Mouse (Mus musculus): Measurements from ENCODE around the gene Fars2.
A peak's percentile ranks its signal among the peaks of the same experiment; 100 is the strongest.

Fars2 gene

DNA sequence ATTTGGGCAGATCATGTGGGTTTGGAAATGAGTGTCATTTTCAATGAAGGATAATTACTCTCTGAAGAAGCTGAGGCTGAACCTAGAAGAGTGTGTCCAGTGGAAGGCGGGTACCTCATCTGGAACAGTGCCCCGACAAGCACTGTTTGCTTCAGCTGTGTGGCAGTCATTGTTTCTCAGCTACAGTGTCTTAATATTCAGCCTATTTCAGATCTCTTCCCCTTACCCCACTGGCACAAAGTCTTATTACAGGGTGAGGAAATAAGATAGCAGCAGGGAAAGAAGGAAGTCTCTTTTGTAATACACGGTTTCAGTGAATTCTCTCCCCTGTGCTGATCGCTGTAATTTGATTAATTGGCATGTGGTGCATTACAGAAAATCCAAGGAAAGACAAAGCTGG, 101.1 kb downstream of the Fars2 start:
- DNase-seq (ENCODE audit: low read depth), result no peak

DNA sequence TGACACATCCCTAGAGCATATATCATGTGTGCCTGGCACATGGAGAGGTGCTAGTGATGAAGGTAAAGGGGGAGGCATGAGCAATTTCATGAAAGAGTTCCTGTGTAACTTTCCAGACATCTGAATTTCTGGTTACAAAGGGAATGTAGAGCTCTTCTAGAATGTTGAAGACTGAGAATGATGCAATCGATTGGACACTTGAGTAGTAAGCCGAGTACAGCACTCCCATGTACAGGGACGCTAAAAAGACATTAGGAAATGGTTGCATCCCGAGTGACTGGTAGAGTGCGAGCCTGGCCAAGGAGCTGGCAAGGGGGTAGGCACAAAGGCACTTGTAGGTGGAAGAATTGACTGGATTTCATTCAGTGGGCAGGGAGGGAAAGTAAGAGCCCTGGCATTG, 102.3 kb downstream of the Fars2 start:
- DNase-seq (ENCODE audit: low read depth), result no peak

DNA sequence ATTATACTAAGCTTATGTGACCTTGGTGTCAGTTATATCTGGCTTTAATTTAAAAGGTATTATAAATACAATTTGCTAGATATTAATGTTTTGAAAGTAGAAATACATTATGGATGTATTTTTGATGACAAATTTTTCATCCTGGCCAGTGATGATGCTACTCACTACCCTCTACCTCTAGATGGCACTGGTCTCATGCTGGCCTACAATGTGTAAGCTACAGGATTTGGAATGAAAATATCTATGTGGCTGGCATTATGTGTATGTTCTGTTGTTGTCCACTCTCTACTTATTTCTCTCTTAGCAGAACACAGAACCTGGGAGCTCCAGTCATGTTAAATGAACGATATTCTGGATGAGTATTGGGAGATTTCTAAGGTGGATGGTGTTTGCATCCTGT, 104.7 kb downstream of the Fars2 start:
- no peak for DNase-seq (ENCODE audit: low read depth)

DNA sequence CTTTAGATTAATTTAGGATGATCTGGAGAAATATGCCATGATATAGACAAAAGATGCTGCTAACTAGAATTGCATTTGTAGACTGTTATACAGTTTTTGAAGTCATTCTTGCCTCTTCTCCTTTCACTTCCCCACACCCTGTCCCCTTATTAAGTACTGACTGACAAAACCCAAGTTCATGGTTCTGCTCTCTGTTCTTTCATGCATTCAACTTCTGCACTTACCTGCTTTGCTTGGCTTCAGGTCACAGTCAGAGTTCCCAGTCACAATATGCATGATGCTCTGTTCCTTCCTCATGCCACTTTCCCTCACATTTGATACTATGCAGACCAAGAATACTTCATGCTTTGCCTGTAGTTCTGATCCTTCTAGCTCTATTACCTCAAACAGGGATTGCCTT, 105.5 kb downstream of the Fars2 start:
- no peak for DNase-seq (ENCODE audit: low read depth)

DNA sequence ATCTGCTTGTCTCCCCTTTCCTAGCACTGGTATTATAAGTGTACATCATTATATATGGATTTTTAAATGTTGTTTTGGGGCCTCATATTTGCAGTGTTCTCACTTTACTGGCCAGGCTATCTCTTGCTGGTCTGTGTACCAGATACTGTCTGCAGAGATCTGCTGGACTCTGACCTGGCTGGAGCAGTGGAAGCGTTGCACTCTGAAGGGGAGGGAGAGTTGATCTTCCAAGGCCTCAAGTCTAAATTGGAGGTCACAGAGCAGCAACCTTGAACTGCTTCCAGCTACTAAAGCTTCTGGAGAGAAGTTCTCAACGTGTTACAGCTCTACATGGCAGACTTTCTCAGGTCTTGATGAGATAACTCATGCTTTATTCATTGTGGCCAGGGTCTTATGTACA, 107.2 kb downstream of the Fars2 start:
- DNase-seq (ENCODE audit: low read depth), result no peak

DNA sequence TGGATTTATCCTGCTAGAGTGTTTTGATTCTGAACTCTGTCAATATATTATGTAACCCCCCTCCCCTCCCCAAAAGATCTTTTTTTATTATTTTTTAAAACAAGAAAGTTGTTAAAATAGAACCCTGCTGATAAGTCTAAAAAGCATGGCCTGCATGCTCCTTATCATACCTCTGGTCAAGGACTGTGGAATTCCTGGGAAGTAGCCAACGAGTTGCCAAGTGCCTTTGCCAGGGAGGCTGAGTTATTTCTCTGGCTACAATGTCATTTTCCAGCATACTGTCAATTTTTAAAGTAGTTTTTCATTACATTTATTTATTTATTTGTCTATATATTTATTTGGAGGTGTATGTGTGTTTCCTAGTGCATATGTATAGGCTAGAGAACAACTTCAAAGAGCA, 125.0 kb downstream of the Fars2 start:
- no peak for DNase-seq (ENCODE audit: low read depth)

DNA sequence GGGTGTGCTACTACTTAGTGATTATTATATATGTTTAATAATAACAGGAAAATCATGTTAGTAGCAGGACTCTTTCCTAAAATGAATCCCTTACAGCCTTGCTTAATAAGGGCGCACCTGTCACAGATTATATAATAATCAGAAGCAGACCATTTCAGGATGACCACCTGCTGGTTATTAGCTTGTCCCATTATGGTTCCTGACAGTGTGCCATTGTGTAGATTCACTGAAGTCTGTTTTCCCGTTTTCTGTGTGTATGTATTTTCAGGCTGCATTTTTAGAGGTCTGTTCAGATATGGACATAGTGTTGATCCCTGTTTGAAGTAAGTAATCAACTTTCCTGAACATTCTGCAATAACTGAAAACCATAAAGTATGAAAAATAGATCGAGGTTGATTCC, 136.7 kb downstream of the Fars2 start:
- DNase-seq (ENCODE audit: low read depth), result no peak

DNA sequence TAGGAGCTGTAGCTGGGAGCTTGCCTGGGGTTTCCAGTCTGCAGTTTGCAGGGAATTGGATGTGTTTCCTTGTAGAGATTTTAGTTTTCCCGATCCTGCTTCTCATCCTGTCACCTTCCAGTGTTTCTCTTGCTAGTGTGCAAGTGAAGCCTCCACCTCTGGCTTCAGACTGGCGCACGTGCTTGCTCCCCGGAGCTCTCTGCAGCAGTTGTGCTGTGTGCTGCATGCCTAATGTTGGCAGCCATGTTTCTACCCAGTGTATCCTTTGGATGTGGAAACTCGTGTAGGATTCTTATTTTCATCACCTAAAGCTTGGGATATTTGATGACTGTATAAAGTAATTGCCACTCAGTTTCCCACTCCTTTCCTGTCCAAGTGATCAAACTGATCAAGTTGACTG, 140.0 kb downstream of the Fars2 start:
- DNase-seq (ENCODE audit: low read depth), result no peak

DNA sequence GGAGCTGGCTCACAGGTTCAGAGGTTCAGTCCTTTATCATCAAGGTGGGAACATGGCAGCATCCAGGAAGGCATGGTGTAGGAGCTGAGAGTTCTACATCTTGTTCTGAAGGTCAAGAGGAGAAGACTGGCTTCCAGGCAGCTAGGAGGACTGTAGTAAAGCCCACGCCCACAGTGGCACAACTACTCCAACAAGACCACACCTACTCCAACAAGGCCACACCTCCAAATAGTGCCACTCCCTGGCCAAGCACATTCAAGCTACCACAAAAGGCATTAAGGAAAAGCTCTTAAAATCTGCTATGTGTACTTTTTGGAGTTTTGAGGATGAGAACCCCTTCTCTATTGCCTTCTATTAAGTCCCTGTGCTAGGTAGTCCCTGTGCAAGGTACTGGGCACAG, 142.5 kb downstream of the Fars2 start:
- DNase-seq (ENCODE audit: low read depth), result no peak

DNA sequence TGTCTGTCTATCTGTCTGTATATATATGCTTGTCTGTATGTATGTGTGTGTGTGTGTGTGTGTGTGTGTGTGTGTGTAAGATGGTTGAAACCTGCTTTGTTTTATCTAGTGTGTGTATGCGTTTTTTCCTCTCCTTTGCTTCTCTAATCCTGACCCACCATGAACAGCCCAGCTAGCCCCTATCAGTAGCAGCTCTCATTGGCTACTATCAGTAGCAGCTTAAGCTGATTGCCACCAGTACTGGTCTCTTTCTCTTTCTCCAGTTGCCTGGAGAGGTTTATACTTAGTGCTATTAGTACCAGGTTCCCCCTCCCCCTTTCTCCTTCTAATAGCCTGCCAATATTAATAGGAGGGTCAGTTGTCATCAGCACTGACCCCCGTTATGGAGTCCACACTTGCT, 144.1 kb downstream of the Fars2 start:
- DNase-seq (ENCODE audit: low read depth), result no peak

DNA sequence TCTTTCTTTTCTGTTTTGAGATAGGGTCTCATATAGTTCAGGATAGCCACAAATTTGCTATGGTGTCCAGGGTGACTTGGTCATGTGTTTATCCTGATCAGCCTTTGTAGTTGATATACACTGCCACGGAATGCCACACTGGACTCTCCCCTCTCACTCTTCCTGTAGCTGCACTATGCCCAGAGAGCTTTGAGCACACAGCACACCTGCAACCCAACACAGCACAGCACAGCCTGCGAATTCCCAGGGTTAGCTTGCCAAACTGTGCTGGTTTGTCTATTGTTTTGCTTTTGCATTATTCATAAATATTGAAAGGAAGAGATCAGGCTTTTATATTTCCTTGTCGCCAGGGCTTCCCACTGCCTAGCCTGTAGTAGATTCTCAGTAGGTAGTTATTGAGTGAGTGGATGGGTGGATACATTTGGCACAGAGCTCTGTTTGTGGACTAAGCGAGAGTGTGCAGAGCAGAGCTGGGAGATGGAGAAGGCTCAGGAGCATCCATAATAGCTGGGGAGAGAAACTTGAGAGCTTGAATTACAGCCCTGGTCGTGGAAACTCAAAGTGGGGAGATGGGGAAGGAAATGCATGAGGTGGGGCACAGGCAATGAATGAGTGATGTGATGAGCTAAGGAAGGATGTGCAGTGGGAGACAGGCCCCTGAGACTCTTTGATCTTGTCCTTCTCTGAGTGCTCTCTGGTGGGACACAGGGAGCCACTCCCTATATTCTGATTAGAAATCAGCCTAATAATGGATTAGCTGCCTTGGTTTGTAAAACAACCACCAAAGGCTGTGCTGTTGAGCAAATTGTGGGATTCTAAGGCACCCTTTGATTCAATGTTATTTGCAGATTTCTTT, 146.3 kb downstream of the Fars2 start:
- DNase-seq (ENCODE audit: low read depth), result no peak

DNA sequence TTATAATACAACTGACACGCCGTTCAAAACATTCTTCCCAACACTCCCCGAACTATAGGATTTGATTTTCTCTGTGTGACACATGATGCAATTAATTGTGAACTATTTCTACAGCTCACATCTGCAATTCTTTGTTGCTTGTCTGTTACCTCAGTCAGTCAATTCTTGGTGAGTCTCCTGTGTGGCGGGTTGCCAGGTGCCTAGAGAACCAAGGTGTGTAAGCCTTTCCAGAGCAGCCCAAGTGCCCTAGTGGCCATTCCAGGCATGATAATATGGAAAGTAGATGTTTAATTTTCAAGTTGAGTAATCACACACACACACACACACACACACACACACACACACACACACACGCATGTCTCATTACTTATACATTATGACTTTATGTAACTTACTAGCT, 147.2 kb downstream of the Fars2 start:
- no peak for DNase-seq (ENCODE audit: low read depth)

DNA sequence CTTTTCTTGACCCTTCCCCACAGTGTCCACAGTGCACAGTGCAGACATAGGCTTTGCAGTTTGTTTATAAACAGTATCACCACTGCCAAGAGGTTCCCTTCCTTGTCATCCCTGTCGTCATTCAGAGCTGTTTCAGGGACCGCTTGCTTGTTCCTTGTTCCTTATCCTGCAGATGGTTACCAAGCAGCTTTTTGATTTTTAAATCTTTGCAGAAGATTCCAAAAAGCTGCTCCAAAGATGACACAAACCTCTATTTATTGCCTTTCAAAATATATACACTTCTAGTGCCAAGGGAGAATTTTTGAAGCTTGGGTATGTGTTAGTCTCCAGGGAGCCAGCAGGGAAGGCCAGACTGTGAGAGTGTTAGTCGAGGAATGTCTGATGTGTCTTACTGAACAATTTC, 148.1 kb downstream of the Fars2 start:
- no peak for DNase-seq (ENCODE audit: low read depth)

DNA sequence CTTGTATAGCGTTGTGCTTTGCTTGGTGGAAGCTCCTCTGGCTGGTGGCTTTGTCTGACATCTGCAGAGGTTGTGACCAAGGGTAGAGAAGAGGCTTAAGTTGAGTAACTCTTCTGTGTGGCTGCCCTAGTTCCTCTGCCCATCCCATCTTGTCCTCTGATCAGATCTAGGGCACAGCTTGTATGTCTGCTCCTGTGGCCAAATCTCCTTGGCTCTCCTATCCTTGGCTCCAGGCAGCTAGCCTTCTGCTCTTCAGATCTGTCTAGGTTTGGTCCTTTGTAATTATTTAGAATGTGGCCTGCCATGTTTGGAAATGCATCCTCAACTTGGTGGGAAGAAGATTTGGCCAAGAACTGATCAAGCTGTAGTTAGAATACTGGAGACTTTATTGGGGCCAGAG, 150.2 kb downstream of the Fars2 start:
- no peak for DNase-seq (ENCODE audit: low read depth)

DNA sequence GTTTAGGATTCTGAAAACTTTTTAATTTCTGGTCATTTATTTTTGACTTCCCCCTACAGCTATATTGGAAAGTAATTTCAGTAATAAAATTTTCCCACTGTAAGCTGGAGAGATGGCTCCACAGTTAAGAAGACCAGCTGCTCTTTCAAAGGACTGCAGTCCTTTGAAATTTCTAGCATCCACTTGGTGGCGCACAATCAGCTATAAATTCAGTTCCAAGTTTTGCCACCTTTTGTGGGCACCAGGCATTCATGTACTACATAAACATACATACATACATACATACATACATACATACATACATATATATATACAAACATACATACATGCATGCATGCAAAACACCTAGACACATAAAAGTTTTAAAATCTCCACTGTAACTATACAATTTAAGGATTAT, 153.7 kb downstream of the Fars2 start:
- DNase-seq (ENCODE audit: low read depth), result no peak

DNA sequence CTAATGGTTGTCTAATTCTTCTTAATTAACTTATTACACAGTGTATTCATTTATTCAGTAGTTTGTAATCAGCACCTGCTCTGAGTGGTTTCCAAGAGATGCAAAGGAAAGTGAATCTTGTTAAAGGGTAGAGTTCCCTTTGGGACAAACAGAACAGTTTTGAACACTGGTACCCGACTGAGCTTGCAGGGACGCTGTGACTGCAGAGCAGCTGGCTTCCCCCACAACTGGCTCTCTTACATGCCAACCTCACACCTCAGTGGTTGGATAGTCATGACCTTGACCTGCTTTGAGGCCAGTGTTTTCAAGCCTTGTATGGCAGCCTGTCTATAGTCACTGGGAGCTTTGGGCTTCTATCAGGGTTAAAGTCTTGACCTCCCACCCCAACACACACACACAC, 156.3 kb downstream of the Fars2 start:
- no peak for DNase-seq (ENCODE audit: low read depth)

DNA sequence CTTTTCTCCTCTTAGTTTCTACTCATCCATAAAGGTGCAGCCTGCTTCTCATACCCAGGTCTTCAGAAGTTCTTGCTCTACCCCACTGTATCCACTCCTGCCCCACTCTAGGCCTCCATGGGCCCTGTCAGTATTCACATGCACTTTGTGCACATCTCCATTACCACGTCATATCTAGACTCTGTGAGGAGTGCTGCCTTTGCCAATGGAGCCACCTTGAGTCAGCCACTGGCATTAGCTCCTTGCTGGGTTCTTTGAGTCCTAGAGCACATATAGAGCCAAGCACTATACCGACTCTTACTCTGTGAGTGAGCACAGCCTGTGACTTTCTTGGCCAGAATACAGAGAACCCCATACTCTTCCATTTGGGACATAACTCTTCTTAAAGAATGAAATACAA, 159.0 kb downstream of the Fars2 start:
- DNase-seq (ENCODE audit: low read depth), result no peak

DNA sequence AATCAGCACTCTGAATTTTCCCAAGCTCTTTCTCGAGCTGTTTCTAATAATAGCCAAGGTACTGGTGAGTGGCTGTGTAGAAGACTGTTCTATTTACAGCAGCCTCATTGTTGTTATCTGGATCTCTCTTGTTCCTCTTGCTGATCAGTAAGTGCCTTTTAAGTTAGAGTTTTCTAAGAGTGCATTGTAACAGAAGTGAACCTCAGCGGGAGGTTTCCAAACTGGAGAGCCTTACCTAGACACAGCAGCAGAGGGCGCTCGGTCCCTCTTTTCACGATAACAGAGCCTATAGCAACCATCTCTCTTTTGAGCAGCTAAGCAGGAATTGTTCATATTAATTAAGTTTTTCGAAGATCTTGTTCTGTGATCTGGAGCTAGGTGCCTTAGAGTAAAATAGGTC, 164.8 kb downstream of the Fars2 start:
- peak; percentile 70 for DNase-seq (ENCODE audit: low read depth)

DNA sequence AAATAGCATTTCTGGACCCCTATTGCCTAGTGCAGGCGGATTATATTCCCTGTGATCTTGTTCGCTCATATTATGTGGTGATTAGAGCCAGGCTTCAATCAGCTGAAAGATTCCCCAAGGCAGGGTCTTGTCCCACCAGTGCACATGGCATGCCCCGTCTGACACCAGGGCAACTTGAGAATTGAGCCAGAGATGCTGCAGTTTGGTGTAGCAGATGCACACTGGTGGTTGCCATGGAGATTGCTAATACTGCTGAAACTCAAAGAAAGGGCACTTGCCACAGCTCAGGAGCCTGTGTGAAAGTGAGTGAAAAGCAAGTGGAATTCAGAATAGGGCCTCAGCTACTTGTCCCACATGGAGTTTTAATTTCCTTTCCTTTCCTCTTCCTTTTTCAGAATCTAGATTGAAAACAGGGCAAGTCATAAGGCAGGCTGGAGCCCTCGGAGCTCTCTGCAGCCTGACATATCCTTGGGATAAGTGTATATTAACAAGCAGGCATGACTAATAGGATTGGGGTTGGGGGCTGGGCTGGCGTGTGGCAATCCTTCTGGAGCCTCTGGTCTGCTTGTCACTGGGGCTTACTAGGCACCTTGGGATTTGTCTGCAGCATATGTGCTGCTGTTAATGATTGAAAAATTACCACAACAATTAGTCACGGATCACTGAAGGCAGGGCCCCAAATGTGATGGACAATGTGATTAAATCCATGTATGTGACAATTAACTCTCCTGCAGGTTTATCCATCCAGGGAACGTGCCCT, 165.8 kb downstream of the Fars2 start:
- no peak for DNase-seq (ENCODE audit: low read depth)

DNA sequence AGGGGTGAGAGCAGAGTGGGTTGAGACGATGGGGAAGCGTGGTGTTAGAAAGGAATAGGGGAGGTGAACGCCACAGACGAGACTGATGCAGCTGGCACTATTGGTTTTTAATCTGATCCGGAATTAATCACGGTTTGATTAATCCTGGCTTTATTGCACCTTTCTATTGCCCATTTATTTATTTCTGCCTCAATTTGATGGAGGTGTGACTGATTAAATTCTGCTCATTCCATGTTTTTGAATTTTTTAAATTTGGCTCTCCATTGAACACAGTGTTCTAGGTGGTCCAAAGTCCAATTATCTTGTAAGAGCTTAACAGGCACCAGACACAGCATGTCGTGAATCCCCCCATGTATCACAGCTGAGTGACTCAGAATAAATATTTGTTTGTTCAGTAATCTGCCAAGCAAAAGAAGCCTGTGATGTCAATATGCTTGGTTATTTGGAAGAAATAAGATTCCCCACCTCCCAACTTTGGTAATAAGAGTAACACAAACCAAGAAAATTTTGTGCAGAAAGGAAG, 166.4 kb downstream of the Fars2 start:
- DNase-seq (ENCODE audit: low read depth), result no peak

DNA sequence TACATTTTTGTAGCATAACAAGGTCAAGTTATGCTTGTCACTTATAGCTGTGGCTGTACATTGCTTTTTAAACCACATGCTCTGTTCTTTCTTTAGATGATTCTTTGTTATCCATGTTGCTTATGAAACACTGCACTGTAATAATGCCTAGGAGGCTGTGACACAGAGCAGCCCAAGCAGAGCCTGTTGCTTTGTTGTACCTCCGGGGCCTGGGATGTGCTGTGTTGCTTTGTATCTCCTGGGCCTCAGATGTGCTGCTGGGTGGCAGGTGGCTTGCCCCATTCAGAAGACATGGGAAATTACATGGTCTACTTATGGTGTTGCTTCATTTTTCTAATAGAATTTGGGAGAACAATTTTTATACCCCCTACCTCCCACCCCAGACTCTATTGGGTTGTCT, 166.9 kb downstream of the Fars2 start:
- no peak for DNase-seq (ENCODE audit: low read depth)

DNA sequence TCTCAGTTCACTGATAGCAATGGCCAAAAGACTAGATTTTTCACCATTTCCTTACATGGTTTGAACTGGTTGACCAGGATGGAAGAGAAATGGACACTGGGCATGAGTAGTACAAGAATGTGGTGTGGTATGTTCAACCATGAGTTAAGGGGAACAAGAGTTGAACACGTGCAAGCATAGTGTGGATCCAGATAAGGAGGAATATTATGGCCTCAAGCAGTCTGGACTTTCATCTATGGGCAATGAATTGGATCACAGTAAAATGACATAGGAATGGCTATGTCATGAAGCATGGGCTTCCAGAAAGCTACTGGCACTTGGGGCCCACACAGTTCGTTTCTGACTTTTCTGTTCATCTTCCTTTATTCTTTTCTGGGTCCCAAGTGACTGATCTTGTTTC, 168.0 kb downstream of the Fars2 start:
- no peak for DNase-seq (ENCODE audit: low read depth)

DNA sequence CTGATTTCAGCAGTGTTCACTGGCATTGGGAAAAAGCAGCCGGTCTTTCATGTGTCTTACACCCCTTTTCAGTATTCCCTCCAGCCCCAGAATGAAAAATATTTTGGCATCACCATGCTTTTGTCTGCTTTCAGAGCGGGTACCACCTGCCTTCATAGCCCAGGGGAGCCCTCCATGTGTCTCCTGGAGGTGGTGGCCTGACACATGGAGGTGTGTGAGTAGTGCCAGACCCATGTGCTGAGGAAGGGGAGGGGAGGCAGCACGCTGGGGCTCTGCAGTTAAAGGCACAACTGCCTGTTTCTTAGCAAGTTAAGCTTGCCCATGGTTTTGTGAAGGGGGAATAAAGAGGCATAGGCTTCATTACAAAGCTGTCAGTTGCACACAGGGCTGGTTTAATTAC, 176.3 kb downstream of the Fars2 start:
- no peak for DNase-seq (ENCODE audit: low read depth)

DNA sequence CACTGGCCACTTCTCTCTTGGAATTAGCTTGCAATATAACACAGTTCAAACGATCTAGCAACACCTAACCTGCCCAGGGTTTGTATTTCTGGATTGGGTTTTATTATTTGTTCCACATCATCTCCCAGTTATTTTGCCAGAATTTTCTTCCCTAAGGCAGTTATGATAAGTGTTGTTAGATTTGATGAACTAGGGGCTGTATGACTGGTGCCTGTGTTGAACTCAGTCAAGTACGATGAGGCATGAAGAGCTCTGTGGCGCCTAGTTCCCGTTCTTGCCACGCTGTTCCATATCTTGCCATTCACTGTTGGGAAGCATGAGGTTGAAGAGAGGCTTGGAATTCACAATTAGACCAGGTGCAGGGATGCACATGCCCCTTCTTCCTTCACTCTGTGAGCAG, 177.3 kb downstream of the Fars2 start:
- no peak for DNase-seq (ENCODE audit: low read depth)
